Mouse (Mus musculus) stomach, embryonic 14.5 days (tissue): Measurements from ENCODE around the gene Flcn. TPM values are rescaled to one million over a fixed set of nuclear protein-coding genes. Genes with fewer than 3 reads are reported as not detected.

ENCODE experiments used
- ATAC-seq: fragments of 200-750 bp; cut with Nextera tagmentation; 2 replicates; pipeline ENCODE4 v1.8.0; 2017; ENCODE audit warnings: low read depth, moderate TSS enrichment; ENCODE audit not compliant: insufficient number of reproducible peaks, insufficient read depth, low FRiP score
- H3K27ac ChIP-seq: fragments of 300-500 bp; sonication (generic); 2 replicates; pipeline ENCODE4 v1.5.1; 2014; ENCODE audit warnings: mild to moderate bottlenecking, low read length, moderate library complexity, mixed read lengths
- H3K27me3 ChIP-seq: fragments of 300-500 bp; sonication (generic); 2 replicates; pipeline ENCODE4 v1.6.1; 2014; ENCODE audit warnings: low read length, control low read depth, mixed read lengths; ENCODE audit not compliant: control insufficient read depth, insufficient read depth
- H3K36me3 ChIP-seq: fragments of 300-500 bp; sonication (generic); 2 replicates; pipeline ENCODE4 v1.6.1; 2014; ENCODE audit warnings: mild to moderate bottlenecking, control low read depth, low read length, moderate library complexity, mixed read lengths; ENCODE audit not compliant: control insufficient read depth, insufficient read depth
- H3K4me1 ChIP-seq: fragments of 300-500 bp; sonication (generic); 2 replicates; pipeline ENCODE4 v1.6.1; 2014; ENCODE audit warnings: low read length, control low read depth, mixed read lengths; ENCODE audit not compliant: control insufficient read depth, insufficient read depth
- H3K4me2 ChIP-seq: fragments of 300-500 bp; sonication (generic); replicated peaks from 2 replicates; pipeline ENCODE4 v1.6.1; 2014; ENCODE audit warnings: low read depth, low read length, control low read depth
- H3K4me3 ChIP-seq: fragments of 300-500 bp; sonication (generic); 2 replicates; pipeline ENCODE4 v1.5.1; 2014; ENCODE audit warnings: low read depth, low read length, control low read depth
- H3K9ac ChIP-seq: fragments of 300-500 bp; sonication (generic); replicated peaks from 2 replicates; pipeline ENCODE4 v1.6.1; 2014; ENCODE audit warnings: low read depth, mild to moderate bottlenecking, control low read depth, low read length, moderate library complexity, mixed read lengths
- H3K9me3 ChIP-seq: fragments of 300-500 bp; sonication (generic); 2 replicates; pipeline ENCODE4 v1.6.1; 2016; ENCODE audit warnings: low read depth, low read length, control low read depth; ENCODE audit not compliant: control insufficient read depth
- WGBS: fragments of 180-500 bp; shearing (Covaris S2); extraction: QIAGEN DNeasy Blood & Tissue Kit; methylation state at CpG from one replicate; pipeline ENCODE4 v1.1.7; 2014; 5-methylcytosine and 5-hydroxymethylcytosine counted together
- polyA plus RNA-seq: library from polyadenylated mRNA; unstranded; fragments of >200 nt; fragmentation: Nextera tagmentation; extraction: Ambion mirVana; gene quantifications from 2 replicates; pipeline ENCODE4 v1.2.1, GENCODE M21; 2014

Flcn gene
- polyA plus RNA-seq, 1 experiment from 2014 or later, result 31.5 TPM

GRCm38 (mm10) chr11:59779406-59779805 is 30.4 kb downstream of the Flcn start:
- no peak overlapping the region for H3K27ac ChIP-seq
- H3K27me3 ChIP-seq, result no peaks in the 10 kb centered on the region
- H3K9ac ChIP-seq, result no peak overlapping the region
- no peak for ATAC-seq
- 81% methylated on average over 4 of the region's 4 CpGs for WGBS
- no peak overlapping the region for H3K4me2 ChIP-seq
- H3K36me3 ChIP-seq, result peaks cover 32% of the 10 kb centered on the region
- H3K9me3 ChIP-seq, result no peaks in the 10 kb centered on the region
- no peaks in the 10 kb centered on the region for H3K4me1 ChIP-seq
- H3K4me3 ChIP-seq, result no peak overlapping the region

GRCm38 (mm10) chr11:59778874-59779223 is 31.0 kb downstream of the Flcn start:
- no peak; the same call in 1 of the 2 replicates for ATAC-seq
- Histone ChIP-seq H3K4me2 (no peak overlapping the region), H3K4me1 (no peaks in the 10 kb centered on the region), H3K9me3 (no peaks in the 10 kb centered on the region), H3K9ac (no peak overlapping the region), H3K27ac (no peak overlapping the region), H3K27me3 (no peaks in the 10 kb centered on the region), H3K4me3 (no peak overlapping the region), H3K36me3 (peaks cover 38% of the 10 kb centered on the region)
- WGBS, result 77% methylated on average over 1 of the region's 1 CpGs

- Histone ChIP-seq H3K27ac (no peak overlapping the region), H3K4me3 (no peak overlapping the region), H3K36me3 (peaks cover 39% of the 10 kb centered on the region), H3K9me3 (no peaks in the 10 kb centered on the region), H3K9ac (no peak overlapping the region), H3K4me1 (no peaks in the 10 kb centered on the region), H3K27me3 (no peaks in the 10 kb centered on the region), H3K4me2 (no peak overlapping the region)
- 51% methylated on average over 9 of the region's 9 CpGs for WGBS
- ATAC-seq, result peak; percentile 37; the same call in 1 of the 2 replicates
Measured at GRCm38 (mm10) chr11:59778181-59778873, 31.5 kb downstream of the Flcn start.

- Histone ChIP-seq H3K4me1 (no peaks in the 10 kb centered on the region), H3K27me3 (no peaks in the 10 kb centered on the region), H3K9ac (no peak overlapping the region), H3K4me3 (no peak overlapping the region), H3K4me2 (no peak overlapping the region), H3K27ac (no peak overlapping the region), H3K9me3 (no peaks in the 10 kb centered on the region), H3K36me3 (peaks cover 47% of the 10 kb centered on the region)
- ATAC-seq, result no peak
- WGBS, result 83% methylated on average over 5 of the region's 5 CpGs
Measured at GRCm38 (mm10) chr11:59777259-59777658, 32.6 kb downstream of the Flcn start.

- Histone ChIP-seq H3K4me1 (no peaks in the 10 kb centered on the region), H3K9me3 (no peaks in the 10 kb centered on the region), H3K36me3 (peaks cover 63% of the 10 kb centered on the region), H3K27me3 (no peaks in the 10 kb centered on the region), H3K27ac (no peak overlapping the region), H3K4me2 (no peak overlapping the region), H3K4me3 (no peak overlapping the region), H3K9ac (no peak overlapping the region)
- no peak for ATAC-seq
- 87% methylated on average over 13 of the region's 13 CpGs for WGBS
Measured at GRCm38 (mm10) chr11:59775435-59776148, 34.2 kb downstream of the Flcn start.

- no peak overlapping the region for H3K27ac ChIP-seq
- no peaks in the 10 kb centered on the region for H3K9me3 ChIP-seq
- no peaks in the 10 kb centered on the region for H3K27me3 ChIP-seq
- peaks cover 74% of the 10 kb centered on the region for H3K36me3 ChIP-seq
- H3K9ac ChIP-seq, result no peak overlapping the region
- no peak for ATAC-seq
- 86% methylated on average over 4 of the region's 4 CpGs for WGBS
- H3K4me1 ChIP-seq, result no peaks in the 10 kb centered on the region
- no peak overlapping the region for H3K4me3 ChIP-seq
- H3K4me2 ChIP-seq, result no peak overlapping the region
Measured at GRCm38 (mm10) chr11:59774522-59774921, 35.3 kb downstream of the Flcn start.

GRCm38 (mm10) chr11:59772902-59773301 is 36.9 kb downstream of the Flcn start:
- Histone ChIP-seq H3K27me3 (no peaks in the 10 kb centered on the region), H3K36me3 (peaks cover 87% of the 10 kb centered on the region), H3K4me3 (no peak overlapping the region), H3K27ac (no peak overlapping the region), H3K4me1 (no peaks in the 10 kb centered on the region), H3K4me2 (no peak overlapping the region), H3K9ac (no peak overlapping the region), H3K9me3 (no peaks in the 10 kb centered on the region)
- no peak for ATAC-seq
- WGBS, result 88% methylated on average over 4 of the region's 4 CpGs

GRCm38 (mm10) chr11:59772291-59772690 is 37.5 kb downstream of the Flcn start:
- no peaks in the 10 kb centered on the region for H3K9me3 ChIP-seq
- H3K9ac ChIP-seq, result no peak overlapping the region
- H3K27me3 ChIP-seq, result no peaks in the 10 kb centered on the region
- H3K4me3 ChIP-seq, result no peak overlapping the region
- peaks cover 88% of the 10 kb centered on the region for H3K36me3 ChIP-seq
- no peak for ATAC-seq
- H3K4me1 ChIP-seq, result no peaks in the 10 kb centered on the region
- 85% methylated on average over 2 of the region's 2 CpGs for WGBS
- H3K4me2 ChIP-seq, result no peak overlapping the region
- no peak overlapping the region for H3K27ac ChIP-seq
